ENCODE assay signal across 15 mouse cellular contexts in the genomic region with DNA sequence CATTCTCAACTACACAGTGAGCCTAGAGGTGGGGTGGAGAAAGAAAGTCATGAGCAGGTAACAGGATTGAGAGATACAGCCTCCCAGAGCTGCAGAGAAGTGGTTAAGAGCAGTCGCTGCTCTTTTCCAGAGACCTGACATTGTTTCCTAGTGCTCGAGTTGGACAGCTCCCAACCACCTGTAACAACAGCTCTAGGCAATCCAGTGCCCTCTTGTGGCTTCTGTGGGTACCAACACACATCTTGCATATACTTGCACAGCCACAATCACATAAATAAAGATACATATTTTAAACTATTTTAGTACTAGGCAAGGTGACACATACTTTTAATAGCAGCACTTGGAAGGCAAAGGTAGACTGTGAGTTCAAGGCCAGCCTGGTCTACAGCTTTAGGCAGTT. TPM values are rescaled to one million over a fixed set of nuclear protein-coding genes. Genes with fewer than 3 reads are reported as not detected.
DNase-seq lines count a peak whose midpoint lies in the region; ATAC-seq and TF ChIP-seq lines count a peak whose summit lies in the region.
"Had no signal": no experiment of that assay in that cellular context is flagged by ENCODE, and none has a peak within 500 bp of the region (broad histone marks: within the 10 kb centered on the region; RNA-seq: fewer than 3 reads in every experiment).

No protein-coding gene starts in this region.

- H3K4me1 ChIP-seq in liver, embryonic 14.5 days (replicated peaks; ENCODE audit: control insufficient read depth in 2 of 2, insufficient read depth in 2 of 2, low read length in 1 of 2) = no peaks in the 10 kb centered on the region
- peaks cover 28% of the 10 kb centered on the region for H3K4me1 ChIP-seq in embryonic facial prominence, embryonic 10.5 days

- no peaks in the 10 kb centered on the region for H3K9me3 ChIP-seq in liver, embryonic 14.5 days (ENCODE audit: control insufficient read depth, low read length)
- peaks cover 4% of the 10 kb centered on the region; the same call in 1 of the 2 replicates for H3K9me3 ChIP-seq in embryonic facial prominence, embryonic 10.5 days
- H3K9me3 ChIP-seq: neural tube, embryonic 12.5 days had no signal

- H3K9ac ChIP-seq in liver, embryonic 14.5 days (replicated peaks) = no peak overlapping the region
- H3K9ac ChIP-seq: heart, embryonic 12.5 days had no signal

- ATAC-seq in liver, embryonic 14.5 days (ENCODE audit: insufficient read depth) = no peak
- ATAC-seq: Patski had no signal

- TF ChIP-seq CTCF in gastrocnemius, adult 2 months (IDR thresholded peaks at IDR 0.05) = peak; percentile 6; the same call in 1 of the 2 replicates
- peak; percentile 21 for TF ChIP-seq CTCF in liver, embryonic 14.5 days (IDR thresholded peaks at IDR 0.05; ENCODE audit: low read depth)

- H3K4me3 ChIP-seq in gastrocnemius, adult 2 months = no peak overlapping the region
- H3K4me3 ChIP-seq in liver, embryonic 14.5 days (ENCODE audit: insufficient read depth in 1 of 2, low read depth in 2 of 2, low read length in 2 of 2) = no peak overlapping the region
- H3K4me3 ChIP-seq in embryonic facial prominence, embryonic 10.5 days = no peak overlapping the region
- H3K4me3 ChIP-seq: heart, embryonic 12.5 days; neural tube, embryonic 12.5 days had no signal

- H3K27ac ChIP-seq in gastrocnemius, adult 2 months = no peak overlapping the region
- H3K27ac ChIP-seq in liver, embryonic 14.5 days = no peak overlapping the region
- no peak overlapping the region for H3K27ac ChIP-seq in embryonic facial prominence, embryonic 10.5 days (replicated peaks)

- DNase-seq in gastrocnemius, adult 2 months = no peak
- no peak for DNase-seq in gastrocnemius, postnatal 36 days
- DNase-seq in liver, embryonic 14.5 days (ENCODE audit: low read depth in 3 of 3, low spot score in 3 of 3) = no peak
- DNase-seq in liver = no peak
- peak; percentile 19 for DNase-seq in A20 (ENCODE audit: low read depth, low spot score)
- DNase-seq in induced T-regulatory cell, adult 2 months (ENCODE audit: low read depth) = peak; percentile 21
- DNase-seq in right cerebral cortex, postnatal 14 days = no peak
- no peak for DNase-seq in embryonic facial prominence, embryonic 10.5 days (ENCODE audit: low spot score)
- DNase-seq: gastrocnemius, postnatal 14 days; heart, postnatal 4 days; kidney, postnatal 25 days; midbrain, embryonic 14.5 days had no signal

- peaks cover 6% of the 10 kb centered on the region for H3K27me3 ChIP-seq in liver, embryonic 14.5 days (ENCODE audit: control insufficient read depth, insufficient read depth, low read length)
- H3K27me3 ChIP-seq in embryonic facial prominence, embryonic 10.5 days (replicated peaks; ENCODE audit: low read depth, poor library complexity, severe bottlenecking) = peaks cover 37% of the 10 kb centered on the region
- H3K27me3 ChIP-seq: Patski had no signal

- TF ChIP-seq EP300 in liver, embryonic 14.5 days (IDR thresholded peaks at IDR 0.05; ENCODE audit: low read depth) = no peak

- H3K4me2 ChIP-seq in liver, embryonic 14.5 days (ENCODE audit: low read depth) = no peak overlapping the region

- 62% methylated on average over 2 of the region's 2 CpGs for WGBS in liver, embryonic 14.5 days (ENCODE audit: insufficient replicate concordance)
- WGBS in embryonic facial prominence, embryonic 10.5 days = 79% methylated on average over 2 of the region's 2 CpGs

- intact Hi-C loops in gastrocnemius, adult 2 months (cut with DNase I) = no loop called here
- intact Hi-C loops in gastrocnemius, postnatal 36 days (cut with DNase I) = no loop called here

- H3K36me3 ChIP-seq in liver, embryonic 14.5 days (replicated peaks; ENCODE audit: control insufficient read depth, insufficient read depth, low read depth) = no peaks in the 10 kb centered on the region
- H3K36me3 ChIP-seq in embryonic facial prominence, embryonic 10.5 days (replicated peaks) = no peaks in the 10 kb centered on the region
- H3K36me3 ChIP-seq: heart, embryonic 12.5 days; neural tube, embryonic 12.5 days had no signal

RNA-seq across cellular contexts. Expression of gene Rhbdl3, which starts 9.7 kb away (rescaled TPM):
- 1 to 10 TPM; 3.9 to 7.6 TPM for total RNA-seq in gastrocnemius, adult 2 months (2021)
- 1 to 10 TPM; 5.7 to 9.0 TPM for total RNA-seq in gastrocnemius, postnatal 36 days (2021)
- 0.04 and 0.09 TPM in 2 replicates for polyA plus RNA-seq in liver, embryonic 14.5 days (2012; rRNA removed)
- polyA plus RNA-seq in liver, embryonic 14.5 days (2014; fragmentation: Nextera tagmentation; extraction: Ambion mirVana) = 0.03 TPM in 1 of 2 replicates, not detected in the other
- 2.1 and 3.7 TPM in 2 replicates for polyA plus RNA-seq in embryonic facial prominence, embryonic 10.5 days (2016; fragmentation: Nextera tagmentation; extraction: Ambion mirVana)

Comparison
In these comparisons a context has a peak if more than half of its experiments do, and no peak if none do; other contexts are left out.
1. DNase-seq: peak in A20 (single experiment) and induced T-regulatory cell, adult 2 months (single experiment); none in gastrocnemius, adult 2 months (single experiment), gastrocnemius, postnatal 36 days (0 of 2), liver, embryonic 14.5 days (0 of 3), liver (single experiment), right cerebral cortex, postnatal 14 days (single experiment) and embryonic facial prominence, embryonic 10.5 days (single experiment).